Mouse (Mus musculus): Measurements from ENCODE around the gene Slc38a1.
"Not testable (repeated sequence)": the region's sequence is repeated elsewhere in the genome, so short reads cannot be mapped to it uniquely, and the experiment has no call there.

Slc38a1 gene

DNA sequence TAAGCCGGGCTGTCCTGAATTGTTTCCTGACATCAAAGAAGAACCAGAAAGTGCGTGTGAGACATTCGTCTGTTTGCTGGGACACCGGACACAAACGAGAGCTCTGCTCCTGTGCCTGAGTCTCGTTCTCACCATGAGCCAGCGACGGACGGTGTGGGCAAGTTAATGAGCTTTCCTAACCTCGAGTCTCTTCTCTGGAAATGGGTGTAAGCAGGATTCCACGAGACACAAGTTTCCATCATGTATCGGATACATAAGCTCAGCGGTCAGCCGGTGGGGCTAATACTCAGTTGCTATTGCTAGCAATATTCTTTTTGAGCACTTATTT lies 15.5 kb upstream of the Slc38a1 start:
- no peak for DNase-seq (ENCODE audit: low spot score)

DNA sequence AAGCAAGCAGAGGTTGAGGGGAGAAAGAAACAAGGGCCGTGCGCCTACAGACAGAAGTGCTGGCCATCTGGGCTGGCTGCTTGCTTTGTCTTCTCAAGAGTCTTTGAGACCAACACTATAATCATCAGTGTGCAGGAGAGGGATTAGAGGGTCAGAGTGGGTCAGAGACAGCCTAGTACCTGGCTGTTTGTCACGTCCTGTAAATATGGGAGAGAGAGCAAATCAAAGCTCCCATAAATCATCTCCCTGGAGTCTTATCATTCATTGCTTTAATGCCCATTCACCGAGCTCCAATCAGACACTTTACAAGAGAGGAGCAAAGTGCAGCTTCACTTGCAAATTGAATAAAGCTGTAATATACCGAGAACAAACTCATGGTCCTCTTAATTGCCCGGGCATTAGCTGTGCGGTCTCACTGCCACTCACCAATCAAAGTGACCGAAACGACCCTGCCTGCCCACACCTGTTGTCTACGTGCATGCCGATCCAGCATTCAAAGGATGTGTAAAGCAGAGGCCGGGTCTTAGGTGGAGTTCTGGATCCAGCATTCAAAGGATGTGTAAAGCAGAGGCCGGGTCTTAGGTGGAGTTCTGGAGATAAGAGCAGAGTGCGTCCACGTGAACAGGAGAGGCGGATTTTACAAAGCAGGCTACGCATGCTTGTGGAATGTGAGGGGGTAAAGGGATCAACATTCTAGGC lies 15.0 kb upstream of the Slc38a1 start:
- no peak for DNase-seq (ENCODE audit: low spot score)

DNA sequence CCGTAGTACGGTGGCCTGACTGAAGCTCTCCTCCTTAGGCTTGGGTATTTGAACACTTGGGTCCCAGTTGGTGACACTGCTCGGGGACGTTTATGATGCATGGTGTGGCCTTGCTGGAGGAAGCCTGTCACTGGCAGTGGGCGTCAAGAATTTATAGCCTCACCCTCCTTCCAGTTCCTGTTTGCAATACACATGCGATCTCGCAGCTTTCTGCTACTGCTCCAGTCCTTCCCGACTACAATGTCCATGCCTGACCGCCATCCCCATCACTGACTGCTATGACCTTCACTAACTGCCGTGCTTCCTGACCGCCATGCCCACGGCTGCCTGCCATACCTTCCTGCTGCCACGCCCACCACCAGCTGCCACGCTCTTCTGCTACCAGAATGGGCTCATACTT lies 12.8 kb upstream of the Slc38a1 start:
- no peak for DNase-seq (ENCODE audit: low spot score)

DNA sequence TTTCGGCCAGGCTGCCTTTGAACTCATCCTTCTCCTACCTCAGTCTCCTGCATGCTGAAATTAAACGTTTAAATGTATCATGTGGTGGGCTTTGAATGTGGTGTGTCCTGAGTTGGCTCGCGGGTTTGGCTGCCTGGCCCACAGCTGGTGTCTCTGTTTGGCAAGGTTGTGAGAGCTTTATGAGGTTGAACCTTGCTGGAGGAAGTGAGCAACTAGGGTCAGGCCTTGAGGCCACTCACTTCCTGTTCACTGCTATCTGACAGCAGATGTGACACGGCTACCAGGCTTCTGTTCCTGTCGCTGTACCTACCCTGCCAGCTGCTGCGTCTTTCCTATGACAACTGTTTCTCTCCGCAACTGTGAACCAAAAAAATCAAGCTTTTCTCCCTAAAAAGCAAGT lies 12.0 kb upstream of the Slc38a1 start:
- no peak for DNase-seq (ENCODE audit: low spot score)

DNA sequence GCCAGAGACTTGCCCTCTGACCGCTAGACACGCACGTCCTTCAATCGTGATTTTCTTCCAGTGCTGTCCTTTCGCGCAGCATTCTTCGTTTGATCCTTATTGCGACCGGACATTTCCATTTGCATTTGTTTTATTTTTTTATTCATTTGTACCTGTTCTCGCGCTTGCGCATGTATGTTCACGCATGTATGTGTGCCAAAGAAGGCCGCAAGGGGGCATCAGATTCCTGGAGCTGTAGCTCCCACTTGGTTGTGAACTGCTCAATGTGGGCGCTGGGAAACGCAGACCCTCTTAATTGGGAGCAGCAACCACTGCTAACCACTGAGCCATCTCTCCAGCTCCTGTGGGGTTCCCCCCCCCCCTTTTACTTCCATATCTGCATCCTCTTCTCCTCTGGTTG lies 10.3 kb upstream of the Slc38a1 start:
- DNase-seq (ENCODE audit: low spot score), result no peak

DNA sequence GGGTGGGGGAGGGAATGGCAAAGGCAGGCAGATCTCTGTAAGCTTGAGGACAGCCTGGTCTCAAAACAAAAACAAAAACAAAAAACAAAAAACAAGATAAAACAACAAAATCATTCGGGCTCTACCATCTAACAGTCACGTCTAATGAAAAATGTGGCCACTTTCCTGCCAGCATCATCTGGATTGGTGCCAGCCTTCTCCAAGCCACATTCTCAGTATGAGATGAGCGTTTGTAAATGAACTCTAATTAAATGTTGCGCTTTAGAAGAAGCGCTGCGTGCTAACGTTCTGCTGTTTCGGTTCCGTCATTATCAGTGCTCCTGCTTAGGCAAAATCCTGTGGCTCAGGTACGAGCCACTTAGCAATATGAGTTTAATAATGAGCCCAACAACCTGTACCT lies 9.8 kb upstream of the Slc38a1 start:
- no peak for DNase-seq (ENCODE audit: low spot score)

DNA sequence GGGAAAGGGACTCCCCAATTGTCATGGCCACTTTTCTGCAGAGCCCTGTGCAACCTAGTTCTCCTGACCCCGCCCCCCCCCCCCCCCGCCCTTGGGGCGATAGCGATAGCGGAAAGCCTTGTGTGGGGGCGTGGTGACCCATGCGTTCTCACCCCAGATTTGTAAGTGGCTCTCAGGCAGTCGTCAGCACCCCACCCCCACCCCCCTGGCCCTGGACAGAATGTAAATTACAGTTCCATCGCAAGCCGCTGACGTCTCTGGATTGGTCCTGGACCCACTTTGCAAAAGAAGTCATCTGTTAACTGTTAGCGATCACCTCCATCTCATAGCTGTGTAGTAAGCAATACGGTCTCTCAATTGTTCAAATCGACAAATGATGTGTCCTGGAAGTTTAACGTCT lies 4.7 kb upstream of the Slc38a1 start:
- no peak for DNase-seq (ENCODE audit: low spot score)

DNA sequence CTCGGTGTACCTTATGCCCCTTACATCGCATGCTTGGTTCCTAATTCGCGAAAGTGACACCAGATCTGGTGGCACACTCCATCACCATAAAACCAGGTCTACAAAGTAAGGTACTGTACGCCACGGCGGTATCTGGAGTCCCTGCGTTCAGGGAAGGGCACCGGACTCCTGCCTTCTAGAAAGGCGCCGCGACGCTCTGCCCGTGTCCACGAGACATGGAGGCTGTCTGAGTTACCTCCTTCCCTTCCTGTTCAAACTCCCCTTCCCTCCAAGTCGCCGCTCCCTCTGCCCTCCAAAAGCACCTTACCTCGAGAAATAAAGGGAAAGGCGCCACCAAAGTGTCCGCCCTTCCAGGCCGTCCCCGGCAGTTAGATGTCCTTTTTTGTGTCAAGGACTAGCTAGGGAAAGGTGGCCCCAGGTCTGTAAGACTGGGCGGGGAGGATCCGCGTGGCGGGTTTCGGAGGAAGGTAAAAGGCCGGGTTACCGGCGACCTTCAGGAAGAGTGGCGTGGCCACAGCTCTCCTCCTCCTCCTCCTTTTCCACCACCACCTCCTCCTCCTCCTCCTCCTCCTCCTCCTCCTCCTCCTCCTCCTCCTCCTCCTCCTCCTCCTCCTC lies 785 bp downstream of the Slc38a1 start:
- DNase-seq (ENCODE audit: low spot score), result no peak

DNA sequence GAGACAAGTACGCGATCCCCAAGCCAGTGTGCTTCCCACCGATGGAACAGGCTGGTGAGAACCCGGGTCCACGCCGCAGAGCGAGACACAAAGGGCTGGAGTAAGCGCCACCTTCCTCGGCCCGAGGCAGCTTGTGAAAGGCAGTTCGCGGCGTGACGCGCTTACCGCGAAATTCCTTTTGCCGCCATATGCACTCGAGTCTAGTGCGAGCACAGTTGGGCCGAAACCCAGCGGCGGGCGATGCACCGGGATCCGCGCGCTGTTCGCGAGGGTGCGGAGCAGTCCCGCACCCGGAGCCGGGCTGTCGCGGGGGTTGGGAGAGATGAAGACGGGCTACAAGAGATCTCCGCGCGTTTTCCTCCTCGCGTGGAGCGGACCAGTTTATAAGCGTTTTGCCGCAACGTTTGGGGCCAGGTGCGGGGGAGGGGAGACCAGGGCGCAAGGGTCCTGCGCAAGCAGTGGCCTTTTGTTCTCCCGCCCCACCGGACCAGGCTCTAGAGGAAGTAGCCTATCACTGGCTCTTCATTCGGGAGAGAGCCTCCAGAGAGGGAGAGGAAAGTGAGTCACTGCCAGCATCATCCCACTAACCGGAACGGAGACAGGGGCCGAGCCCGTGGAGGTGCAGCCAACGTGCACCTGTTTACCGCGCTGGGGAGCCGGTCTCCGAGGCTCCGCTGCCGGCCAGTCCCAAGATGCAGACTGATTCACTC lies 1.4 kb downstream of the Slc38a1 start:
- DNase-seq (ENCODE audit: low spot score), result no peak

DNA sequence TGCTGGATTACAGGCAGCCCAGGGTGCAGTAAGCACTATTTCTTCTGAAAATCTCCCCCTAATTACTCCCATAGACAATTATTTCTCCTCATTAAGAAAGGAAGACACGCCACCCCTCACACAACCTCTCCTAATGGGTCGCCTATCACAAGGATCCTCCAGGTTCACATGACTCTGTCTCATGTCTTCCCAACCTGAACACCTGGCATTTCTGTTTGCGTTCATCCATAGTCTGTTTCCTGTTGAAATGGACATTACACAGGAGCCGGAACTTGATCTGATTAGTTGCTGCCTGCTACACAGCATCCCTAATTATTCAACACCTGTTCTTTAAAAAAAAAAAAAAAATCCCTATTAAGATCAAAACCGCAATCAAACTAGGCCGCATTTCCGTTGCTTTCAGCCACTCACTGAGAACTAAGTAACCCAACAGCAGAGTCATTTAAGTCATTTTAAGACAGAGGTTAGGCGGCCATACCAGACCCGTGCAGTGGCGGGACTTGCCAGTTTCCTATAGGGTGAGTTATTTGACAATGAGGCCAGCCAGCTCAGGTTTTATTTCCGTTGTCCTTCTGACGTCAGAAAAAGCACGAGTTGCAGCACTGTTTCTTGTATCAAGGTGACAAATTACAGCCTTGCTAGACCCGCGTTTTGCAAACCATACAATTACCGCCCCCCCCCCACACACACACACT lies 2.3 kb downstream of the Slc38a1 start:
- no peak for DNase-seq (ENCODE audit: low spot score)

DNA sequence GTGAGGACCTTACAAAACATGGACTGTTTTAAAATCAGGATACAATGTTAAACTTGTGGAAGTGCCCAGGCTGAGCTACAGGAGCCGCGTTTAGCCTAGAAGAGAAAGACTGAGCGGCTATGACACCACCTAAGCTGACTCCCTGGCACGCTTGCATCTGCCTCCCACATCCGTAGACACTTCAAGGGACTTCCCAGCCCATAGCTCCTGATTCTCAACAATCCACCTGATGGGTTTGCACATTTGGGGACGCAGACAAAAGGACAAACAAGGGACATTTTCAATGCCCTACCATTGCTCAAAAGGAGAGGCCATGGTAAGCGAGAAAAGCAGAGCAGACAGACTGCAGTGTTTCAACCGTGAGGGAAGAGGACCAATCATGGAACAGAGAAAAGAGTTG lies 3.1 kb downstream of the Slc38a1 start:
- DNase-seq (ENCODE audit: low spot score), result no peak

DNA sequence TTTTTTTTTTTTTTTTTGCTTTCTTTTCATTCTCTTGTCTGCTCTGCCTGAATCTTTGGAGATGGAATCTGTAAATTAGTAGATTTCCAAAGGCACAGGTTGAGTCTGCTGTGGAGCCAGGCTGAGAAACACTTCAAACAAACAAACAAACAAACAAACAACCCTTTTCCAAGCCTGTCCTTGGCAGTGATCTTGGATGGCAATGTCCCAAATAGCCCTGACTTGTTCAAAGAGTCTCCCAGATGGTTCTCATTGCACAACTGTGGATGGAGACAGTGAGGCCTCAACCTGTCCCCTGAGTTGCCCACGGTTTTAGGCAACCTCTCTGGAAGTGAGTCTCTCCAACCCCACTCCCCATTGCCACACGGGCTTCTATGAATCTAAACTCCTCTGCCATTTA lies 4.1 kb downstream of the Slc38a1 start:
- no peak for DNase-seq (ENCODE audit: low spot score)

DNA sequence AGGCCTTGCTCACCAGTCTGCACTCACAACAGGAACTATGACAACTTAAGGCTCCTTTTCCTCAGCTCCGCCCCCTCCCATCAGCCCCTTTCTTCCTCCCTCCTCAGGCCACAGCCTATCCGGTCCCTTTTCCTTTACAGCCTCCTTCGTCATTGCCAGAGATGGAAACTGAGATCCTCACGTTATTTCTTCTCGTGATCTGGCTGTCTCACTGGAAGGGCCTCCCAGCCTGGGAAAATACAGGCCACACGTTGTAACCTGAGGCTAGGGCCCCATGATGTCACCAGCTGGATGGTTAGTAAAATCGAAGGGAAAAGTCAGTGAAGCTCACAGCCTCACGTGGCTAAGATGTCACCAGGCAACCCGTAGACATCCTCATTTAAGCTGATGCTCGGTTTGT lies 4.5 kb downstream of the Slc38a1 start:
- DNase-seq (ENCODE audit: low spot score), result no peak

DNA sequence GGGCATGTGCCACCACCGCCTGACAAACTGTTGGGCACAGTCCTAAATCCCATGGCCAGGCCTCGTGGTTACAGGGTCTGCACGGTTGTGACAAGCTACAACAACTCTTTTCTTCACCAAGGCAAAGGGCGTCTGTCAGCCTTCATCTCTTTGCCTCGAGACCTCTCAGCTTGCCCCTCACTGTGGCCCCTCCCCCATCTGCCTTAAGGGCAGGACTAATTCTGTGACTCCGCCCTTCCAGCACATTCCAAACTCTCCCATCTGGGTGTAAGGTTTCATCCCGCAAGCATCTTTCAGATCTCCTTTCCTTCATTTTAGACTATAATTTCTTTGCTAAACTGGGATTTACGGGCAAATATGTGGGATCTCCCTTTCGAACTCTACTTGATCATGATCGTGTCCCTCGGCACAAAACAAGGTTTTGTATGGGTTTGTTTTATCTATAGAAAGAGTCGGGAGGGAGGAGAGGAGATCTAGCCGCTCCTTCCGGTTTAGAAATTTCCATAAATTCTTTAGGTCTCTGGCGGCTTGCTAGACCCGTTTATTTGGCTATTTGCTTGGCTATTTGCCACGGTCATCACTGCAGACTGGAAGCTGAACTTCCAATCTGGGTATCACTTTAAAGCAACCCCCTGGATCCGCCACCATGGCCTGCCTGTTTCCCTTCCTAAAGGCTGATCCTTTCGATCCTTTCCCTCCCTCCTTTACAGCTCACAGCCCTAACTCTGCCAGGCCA lies 7.9 kb downstream of the Slc38a1 start:
- DNase-seq (ENCODE audit: low spot score), result no peak

DNA sequence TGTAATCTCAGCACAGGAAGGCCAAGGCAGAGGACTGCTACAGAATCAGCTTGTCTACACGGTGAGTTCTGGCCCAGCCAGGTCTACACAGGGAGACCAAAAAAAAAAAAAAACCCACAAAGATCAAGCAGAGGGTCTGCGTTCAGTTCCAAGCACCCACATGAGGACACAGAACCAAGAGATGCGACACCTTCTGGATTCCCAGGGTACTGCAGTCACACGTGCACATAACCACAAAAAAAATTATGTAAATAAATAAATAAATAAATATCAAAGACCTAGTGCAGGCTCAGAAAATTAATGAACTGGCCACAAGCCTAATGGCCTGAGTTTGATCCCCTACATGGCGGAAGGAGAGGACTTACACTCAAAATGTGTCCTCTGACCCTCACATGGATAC lies 10.5 kb downstream of the Slc38a1 start:
- no peak for DNase-seq (ENCODE audit: low spot score)

DNA sequence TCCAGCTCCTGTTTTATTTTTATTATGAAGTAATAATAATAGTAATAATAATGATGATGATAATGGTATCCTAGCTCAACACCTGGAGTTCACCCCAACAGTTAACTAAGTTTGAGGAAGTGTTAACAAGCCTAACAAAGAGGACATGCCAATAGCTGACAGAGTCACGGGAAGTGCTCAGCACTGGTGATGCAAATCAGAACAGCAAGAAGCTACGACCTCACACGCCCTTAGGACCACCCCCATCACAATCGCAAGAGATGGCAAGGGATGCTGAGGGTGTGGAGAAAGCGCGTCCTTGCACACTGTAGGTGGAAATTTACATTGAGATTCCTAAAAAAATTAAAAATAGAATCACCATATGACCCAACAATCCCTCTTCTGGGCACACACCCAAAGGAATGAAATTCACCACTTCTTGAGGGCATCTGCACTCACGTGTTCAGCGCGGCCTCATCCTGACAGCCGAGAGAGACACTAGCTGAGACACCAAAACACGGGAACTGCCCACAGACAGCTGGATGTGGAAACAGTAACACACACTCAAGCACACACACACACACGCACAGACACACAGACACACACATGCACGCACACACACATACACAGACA lies 11.5 kb downstream of the Slc38a1 start:
- no peak for DNase-seq (ENCODE audit: low spot score)

DNA sequence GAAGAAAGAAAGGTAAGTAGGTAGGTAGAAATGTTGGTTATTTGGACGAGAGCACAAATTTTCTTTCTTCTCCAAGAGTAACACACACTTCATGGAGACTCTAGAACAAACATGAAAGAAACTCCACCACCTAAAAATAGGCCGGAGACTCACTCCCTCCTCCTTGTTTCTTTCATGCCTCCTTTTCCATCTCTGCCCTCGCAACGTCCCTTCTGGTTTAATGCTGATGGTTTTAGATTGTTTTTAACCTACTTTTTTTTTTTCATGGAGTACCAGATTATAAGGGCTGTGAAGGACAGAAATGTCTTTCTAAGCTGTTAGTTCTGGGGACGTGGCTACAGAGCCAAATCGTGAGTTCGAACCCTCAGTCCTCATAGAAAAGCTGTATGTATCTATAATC lies 14.5 kb downstream of the Slc38a1 start:
- DNase-seq (ENCODE audit: low spot score), result no peak

DNA sequence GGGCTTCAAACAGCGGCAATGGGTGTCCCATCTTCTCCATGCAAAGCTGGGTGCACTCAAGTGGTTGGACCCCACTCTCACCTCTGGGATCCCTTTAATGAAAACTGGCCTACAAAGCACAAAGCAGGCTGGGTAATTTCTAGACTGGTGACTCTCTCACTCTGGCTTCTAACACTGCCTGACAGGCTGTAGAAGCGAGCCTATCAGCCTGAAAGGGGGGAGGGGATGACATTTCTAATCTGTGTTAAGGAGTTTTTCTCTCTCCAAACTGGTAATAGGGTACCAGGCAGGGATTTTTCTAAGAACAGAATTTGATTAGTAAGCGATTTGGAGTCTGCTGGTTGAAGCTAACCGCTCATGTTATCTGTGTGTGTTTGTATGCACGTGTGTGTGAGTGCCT lies 15.8 kb downstream of the Slc38a1 start:
- DNase-seq (ENCODE audit: low spot score), result no peak

DNA sequence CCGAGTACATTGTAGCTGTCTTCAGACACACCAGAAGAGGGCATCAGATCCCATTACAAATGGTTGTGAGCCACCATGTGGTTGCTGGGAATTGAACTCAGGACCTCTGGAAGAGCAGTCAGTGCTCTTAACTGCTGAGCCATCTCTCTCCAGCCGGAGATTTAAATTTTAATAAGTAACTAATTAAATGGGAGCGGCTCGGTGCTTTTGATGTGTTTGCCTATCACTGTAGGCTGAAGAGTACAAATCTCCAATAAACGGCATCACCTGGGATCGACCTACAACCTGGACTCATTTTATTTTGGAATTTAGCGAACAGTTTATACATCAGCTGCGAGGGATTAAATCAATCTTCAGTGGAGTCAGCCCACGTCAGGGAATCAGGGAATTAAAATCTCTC lies 17.7 kb downstream of the Slc38a1 start:
- DNase-seq (ENCODE audit: low spot score), result not testable (repeated sequence)

DNA sequence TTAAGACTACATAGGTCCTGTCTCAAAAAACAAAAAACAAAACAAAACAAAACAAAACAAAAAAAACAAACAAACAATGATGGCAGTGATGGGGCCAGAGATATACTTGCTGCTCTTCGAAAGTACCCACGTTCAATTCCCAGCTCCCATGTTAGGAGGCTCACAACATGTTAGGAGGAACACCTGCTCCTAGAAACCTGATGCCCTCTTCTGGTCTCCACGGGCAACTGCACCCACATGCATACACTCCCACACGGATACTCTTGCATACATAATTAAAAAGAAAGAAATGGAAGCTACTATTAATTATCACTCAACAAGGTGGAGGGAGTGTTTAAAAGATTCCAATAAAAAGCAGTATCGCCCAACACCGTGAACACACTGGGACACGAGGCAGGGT lies 20.3 kb downstream of the Slc38a1 start:
- DNase-seq (ENCODE audit: low spot score), result no peak

DNA sequence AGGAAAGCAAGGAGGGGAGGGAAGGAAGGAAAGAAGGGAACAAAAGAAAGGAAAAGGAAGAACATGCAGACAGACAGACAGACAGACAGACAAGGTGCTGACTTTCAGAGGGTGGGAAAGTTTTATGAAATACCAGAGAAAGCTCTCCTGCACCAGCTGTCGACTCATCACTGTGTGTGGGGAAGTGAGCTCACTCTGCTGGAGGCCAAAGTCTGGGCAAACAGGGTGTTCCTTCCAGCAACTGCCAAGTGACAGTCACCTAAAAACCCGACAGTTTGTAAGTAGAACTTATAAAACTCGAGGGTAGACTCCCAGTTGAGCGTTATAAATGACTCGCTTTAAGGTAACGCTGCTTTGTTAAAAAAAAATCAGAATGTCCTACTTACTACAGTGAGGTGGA lies 21.0 kb downstream of the Slc38a1 start:
- DNase-seq (ENCODE audit: low spot score), result no peak

DNA sequence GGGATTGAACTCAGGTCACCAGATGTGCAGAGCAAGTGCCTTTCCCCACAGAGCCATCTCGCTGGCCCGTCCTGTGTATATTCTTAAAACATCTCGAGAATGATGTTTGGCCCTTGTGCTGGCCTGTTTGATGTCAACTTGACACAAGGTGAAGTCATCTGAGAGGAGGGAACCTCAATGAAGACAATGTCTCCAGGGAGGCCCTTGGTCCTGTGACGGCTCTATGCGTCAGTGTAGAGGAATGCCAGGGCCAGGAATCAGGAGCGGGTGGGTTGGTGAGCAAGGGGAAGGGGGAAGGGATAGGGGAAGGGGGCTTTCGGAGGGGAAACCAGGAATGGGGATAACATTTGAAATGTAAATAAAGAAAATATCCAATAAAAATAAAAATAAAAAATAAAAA lies 25.2 kb downstream of the Slc38a1 start:
- no peak for DNase-seq (ENCODE audit: low spot score)
